Mouse (Mus musculus) cerebellum, adult 9-10 months (tissue): Measurements from ENCODE around the gene Gramd4.
A peak's percentile ranks its signal among the peaks of the same experiment; 100 is the strongest.

Experiments used
- DNase-seq: peaks from one replicate; pipeline ENCODE4 v3.0.0; 2022

Gramd4 gene

GRCm38 (mm10) chr15:86185689-86186569 lies 128.4 kb downstream of the Gramd4 start, which contains the start of gene Cerk:
Cerk (minus strand) TSS chr15:86186141.
- peak; percentile 84 for DNase-seq

- peak; percentile 65 for DNase-seq
These were observed 129.2 kb downstream of the Gramd4 start for GRCm38 (mm10) chr15:86186686-86187085.
